ENCODE assay signal across 9 mouse cellular contexts in the genomic region with DNA sequence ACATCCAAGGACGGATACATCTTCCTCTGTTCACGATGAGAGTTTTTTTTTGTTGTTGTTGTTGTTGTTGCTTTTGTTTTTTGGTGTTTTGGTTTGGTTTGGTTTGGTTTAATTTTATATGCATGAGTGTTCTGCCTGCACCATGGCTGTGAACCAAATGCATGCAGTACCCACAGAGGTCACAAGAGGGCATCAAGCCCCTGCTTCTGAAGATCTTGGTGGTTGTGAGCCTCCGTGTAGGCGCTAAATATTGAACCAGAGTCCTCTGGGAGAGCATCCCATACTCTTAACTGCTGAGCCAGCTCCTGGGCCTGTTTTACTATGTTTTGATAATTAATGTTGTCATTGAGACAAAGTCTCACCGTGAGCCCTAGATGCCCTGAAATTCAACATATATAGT. TPM values are rescaled to one million over a fixed set of nuclear protein-coding genes. Genes with fewer than 3 reads are reported as not detected.
A peak's percentile ranks its signal among the peaks of the same experiment; 100 is the strongest.
DNase-seq lines count a peak whose midpoint lies in the region; ATAC-seq and TF ChIP-seq lines count a peak whose summit lies in the region.
"Had no signal": no experiment of that assay in that cellular context is flagged by ENCODE, and none has a peak within 500 bp of the region (broad histone marks: within the 10 kb centered on the region; RNA-seq: fewer than 3 reads in every experiment).

No protein-coding gene starts in this region.

- no peak for ATAC-seq in midbrain, embryonic 15.5 days (replicated peaks)
- no peak for ATAC-seq in forebrain, embryonic 13.5 days

- no peaks in the 10 kb centered on the region for H3K9me3 ChIP-seq in midbrain, embryonic 10.5 days (replicated peaks)
- no peaks in the 10 kb centered on the region for H3K9me3 ChIP-seq in midbrain, embryonic 15.5 days
- no peaks in the 10 kb centered on the region for H3K9me3 ChIP-seq in forebrain, embryonic 13.5 days (replicated peaks)

- H3K4me1 ChIP-seq in cerebellum, adult 2 months (ENCODE audit: control insufficient read depth, insufficient read depth, low read length), result no peaks in the 10 kb centered on the region
- peaks cover 8% of the 10 kb centered on the region for H3K4me1 ChIP-seq in midbrain, embryonic 10.5 days
- H3K4me1 ChIP-seq in midbrain, embryonic 15.5 days, result no peaks in the 10 kb centered on the region
- peaks cover 13% of the 10 kb centered on the region for H3K4me1 ChIP-seq in forebrain, embryonic 13.5 days

- no peak overlapping the region for H3K4me2 ChIP-seq in midbrain, embryonic 15.5 days
- no peak overlapping the region for H3K4me2 ChIP-seq in forebrain, embryonic 13.5 days
- H3K4me2 ChIP-seq: limb, embryonic 12.5 days had no signal

- 56% methylated on average over 5 of the region's 5 CpGs for WGBS in cerebellum, adult 2 months
- 46% methylated on average over 5 of the region's 5 CpGs for WGBS in midbrain, embryonic 10.5 days
- WGBS in midbrain, embryonic 15.5 days, result 49% methylated on average over 5 of the region's 5 CpGs
- 46% methylated on average over 5 of the region's 5 CpGs for WGBS in forebrain, embryonic 13.5 days

- no peak overlapping the region for H3K27ac ChIP-seq in cerebellum, adult 2 months (ENCODE audit: insufficient read depth, low read length)
- H3K27ac ChIP-seq in midbrain, embryonic 10.5 days (replicated peaks), result no peak overlapping the region
- no peak overlapping the region for H3K27ac ChIP-seq in midbrain, embryonic 15.5 days
- no peak overlapping the region for H3K27ac ChIP-seq in forebrain, embryonic 13.5 days
- H3K27ac ChIP-seq: limb, embryonic 12.5 days had no signal

- H3K36me3 ChIP-seq in midbrain, embryonic 10.5 days, result no peaks in the 10 kb centered on the region
- H3K36me3 ChIP-seq in midbrain, embryonic 15.5 days (replicated peaks), result no peaks in the 10 kb centered on the region
- H3K36me3 ChIP-seq in splenic B cell, adult 2 months (ENCODE audit: control insufficient read depth, insufficient read depth, low read length, poor library complexity, severe bottlenecking), result no peaks in the 10 kb centered on the region
- no peaks in the 10 kb centered on the region for H3K36me3 ChIP-seq in forebrain, embryonic 13.5 days (ENCODE audit: poor library complexity, severe bottlenecking)
- H3K36me3 ChIP-seq: limb, embryonic 12.5 days had no signal

- H3K9ac ChIP-seq in midbrain, embryonic 15.5 days, result no peak overlapping the region
- no peak overlapping the region for H3K9ac ChIP-seq in forebrain, embryonic 13.5 days
- H3K9ac ChIP-seq: limb, embryonic 12.5 days had no signal

- no peak for DNase-seq in cerebellum, adult 2 months
- DNase-seq in cerebellum, adult 11 months, result no peak
- DNase-seq in midbrain, embryonic 10.5 days (ENCODE audit: low spot score), result peak; percentile 43
- DNase-seq in induced T-regulatory cell, adult 2 months (ENCODE audit: low read depth), result peak; percentile 67
- peak; percentile 54 for DNase-seq in splenic B cell, adult 2 months (ENCODE audit: low read depth, low spot score)
- DNase-seq in ovary, postnatal 10 days (ENCODE audit: low spot score), result no peak

- no peak for TF ChIP-seq POLR2A in cerebellum, adult 2 months (IDR thresholded peaks at IDR 0.05; ENCODE audit: borderline replicate concordance, insufficient read depth, low read length)

- H3K27me3 ChIP-seq in cerebellum, adult 2 months (ENCODE audit: control insufficient read depth, insufficient read depth, low read length), result no peaks in the 10 kb centered on the region
- H3K27me3 ChIP-seq in midbrain, embryonic 10.5 days (ENCODE audit: low read depth, poor library complexity, severe bottlenecking), result peaks cover 14% of the 10 kb centered on the region; the same call in 1 of the 2 replicates
- H3K27me3 ChIP-seq in midbrain, embryonic 15.5 days (replicated peaks), result no peaks in the 10 kb centered on the region
- H3K27me3 ChIP-seq in splenic B cell, adult 2 months (ENCODE audit: control insufficient read depth, insufficient read depth, low read length, poor library complexity, severe bottlenecking), result no peaks in the 10 kb centered on the region
- H3K27me3 ChIP-seq in forebrain, embryonic 13.5 days, result no peaks in the 10 kb centered on the region
- H3K27me3 ChIP-seq: limb, embryonic 12.5 days had no signal

- no peak overlapping the region for H3K4me3 ChIP-seq in cerebellum, adult 2 months (replicated peaks; ENCODE audit: insufficient read depth, low read depth, low read length)
- H3K4me3 ChIP-seq in midbrain, embryonic 10.5 days, result no peak overlapping the region
- no peak overlapping the region for H3K4me3 ChIP-seq in midbrain, embryonic 15.5 days
- no peak overlapping the region for H3K4me3 ChIP-seq in forebrain, embryonic 13.5 days
- H3K4me3 ChIP-seq: limb, embryonic 12.5 days had no signal

- TF ChIP-seq CTCF in cerebellum, adult 2 months (IDR thresholded peaks at IDR 0.05; ENCODE audit: borderline replicate concordance, insufficient read depth, low read depth, low read length), result peak; percentile 53; the same call in 1 of the 2 replicates

RNA-seq across cellular contexts. Expression of gene Ctdspl, which starts 11.0 kb away (rescaled TPM):
- 10.3 and 10.6 TPM in 2 replicates for polyA plus RNA-seq in cerebellum, adult 2 months (2012; rRNA removed)
- 6.2 and 6.6 TPM in 2 replicates for polyA plus RNA-seq in midbrain, embryonic 10.5 days (2016; fragmentation: Nextera tagmentation; extraction: Ambion mirVana)
- polyA plus RNA-seq in midbrain, embryonic 15.5 days (2015; fragmentation: Nextera tagmentation; extraction: Ambion mirVana), result 7.5 and 8.3 TPM in 2 replicates
- 6.8 and 8.0 TPM in 2 replicates for polyA plus RNA-seq in forebrain, embryonic 13.5 days (2015; fragmentation: Nextera tagmentation; extraction: Ambion mirVana)

Comparison
In these comparisons a context has a peak if more than half of its experiments do, and no peak if none do; other contexts are left out.
1. DNase-seq: peak in midbrain, embryonic 10.5 days (single experiment), induced T-regulatory cell, adult 2 months (single experiment) and splenic B cell, adult 2 months (single experiment); none in cerebellum, adult 2 months (0 of 2), cerebellum, adult 11 months (single experiment) and ovary, postnatal 10 days (single experiment).